Mouse (Mus musculus): Measurements from ENCODE around the gene Svs3b.
"Not testable (repeated sequence)": the region's sequence is repeated elsewhere in the genome, so short reads cannot be mapped to it uniquely, and the experiment has no call there.

Svs3b gene

DNA sequence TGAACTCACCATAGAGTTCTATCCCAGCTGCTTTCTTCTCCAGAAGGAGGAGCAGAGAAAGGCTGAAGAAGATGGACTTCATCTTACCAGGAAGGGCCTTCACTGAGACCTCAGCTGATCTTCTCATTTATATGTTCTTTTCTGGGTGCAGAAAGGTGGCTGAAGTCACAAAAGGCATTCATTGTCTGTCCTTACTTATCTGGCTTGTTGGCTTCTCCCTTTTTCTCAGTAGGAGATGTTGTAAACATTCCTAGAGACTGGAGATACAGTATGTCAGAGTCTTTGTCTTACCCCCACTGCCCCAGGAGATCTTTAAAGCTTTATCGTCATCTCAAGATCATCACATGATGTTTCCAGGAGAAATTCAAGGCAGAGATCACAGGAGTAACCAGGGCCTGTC, at the start of gene Svs3b:
TSS of gene Svs3b (minus strand) at position 101 of the 400 bp plus-strand sequence.
- not testable (repeated sequence) for DNase-seq

DNA sequence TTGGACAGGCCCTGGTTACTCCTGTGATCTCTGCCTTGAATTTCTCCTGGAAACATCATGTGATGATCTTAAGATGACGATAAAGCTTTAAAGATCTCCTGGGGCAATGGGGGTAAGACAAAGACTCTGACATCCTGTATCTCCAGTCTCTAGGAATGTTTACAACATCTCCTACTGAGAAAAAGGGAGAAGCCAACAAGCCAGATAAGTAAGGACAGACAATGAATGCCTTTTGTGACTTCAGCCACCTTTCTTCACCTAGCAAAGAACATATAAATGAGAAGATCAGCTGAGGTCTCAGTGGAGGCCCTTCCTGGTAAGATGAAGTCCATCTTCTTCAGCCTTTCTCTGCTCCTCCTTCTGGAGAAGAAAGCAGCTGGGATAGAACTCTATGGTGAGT, 32.5 kb upstream of the Svs3b start, which contains the start of gene Svs3a:
TSS of gene Svs3a (plus strand) at position 301 of the 400 bp plus-strand sequence.
- DNase-seq, result not testable (repeated sequence)

DNA sequence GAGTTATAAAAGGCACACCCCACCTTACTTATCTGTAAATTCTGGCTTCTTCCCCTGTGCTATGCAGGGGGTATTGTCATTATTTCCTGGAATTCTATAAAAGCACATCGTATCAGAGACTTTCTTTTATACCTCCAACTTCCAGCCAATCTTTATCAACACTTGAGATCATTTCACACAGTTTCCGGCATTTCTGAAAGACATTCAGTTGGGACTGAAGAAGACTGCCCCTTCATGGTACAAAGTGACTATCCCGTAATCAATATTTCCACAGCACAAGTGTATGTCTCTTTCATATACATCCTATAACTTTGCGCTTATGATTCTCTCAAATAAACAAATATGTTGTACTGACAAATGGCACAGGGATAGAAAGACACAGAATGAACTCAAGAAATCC, 21.9 kb upstream of the Svs3b start, which contains the start of gene Svs4:
TSS of gene Svs4 (minus strand) at position 101 of the 400 bp plus-strand sequence.
- DNase-seq, result no peak

DNA sequence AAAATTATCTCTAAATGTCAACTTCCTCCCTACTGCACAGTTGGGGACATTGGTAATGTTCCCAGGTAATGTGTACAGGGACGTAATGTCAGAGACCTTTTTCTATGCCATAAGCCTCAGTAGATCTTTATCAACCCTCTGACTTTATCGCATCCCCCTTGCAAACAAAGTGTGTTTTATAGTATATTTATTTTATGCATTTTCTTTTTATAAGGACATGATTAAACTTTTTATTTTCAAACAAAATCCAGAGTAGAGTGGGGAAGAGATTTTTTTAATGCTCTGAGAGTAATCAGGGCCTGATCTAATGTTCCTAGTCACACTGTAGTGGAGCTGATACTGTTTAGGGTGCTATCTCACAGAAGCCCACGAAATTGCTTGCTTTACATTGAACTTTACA, 18.1 kb downstream of the Svs3b start, which contains the start of gene Svs2:
TSS of gene Svs2 (minus strand) at position 101 of the 400 bp plus-strand sequence.
- no peak for DNase-seq

DNA sequence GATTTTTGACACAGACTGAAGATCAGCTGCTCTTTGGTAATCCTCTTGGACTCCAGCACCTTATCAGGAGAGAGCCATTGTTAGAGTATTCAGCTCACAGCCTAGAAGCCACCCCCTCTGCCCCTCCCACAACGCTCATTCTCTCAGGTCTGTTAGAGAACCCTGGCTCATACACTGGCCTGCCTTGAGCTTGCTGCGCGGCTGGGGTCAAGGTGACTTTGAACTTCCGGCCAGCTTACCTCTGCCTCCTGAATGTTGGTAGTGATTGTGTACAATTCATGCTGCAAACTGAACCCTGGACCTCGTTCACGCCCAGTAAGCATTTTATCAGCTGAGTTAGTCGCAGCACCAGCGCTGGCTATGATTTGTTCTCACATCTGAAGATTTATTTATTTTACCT, 23.8 kb downstream of the Svs3b start:
- DNase-seq, result no peak

DNA sequence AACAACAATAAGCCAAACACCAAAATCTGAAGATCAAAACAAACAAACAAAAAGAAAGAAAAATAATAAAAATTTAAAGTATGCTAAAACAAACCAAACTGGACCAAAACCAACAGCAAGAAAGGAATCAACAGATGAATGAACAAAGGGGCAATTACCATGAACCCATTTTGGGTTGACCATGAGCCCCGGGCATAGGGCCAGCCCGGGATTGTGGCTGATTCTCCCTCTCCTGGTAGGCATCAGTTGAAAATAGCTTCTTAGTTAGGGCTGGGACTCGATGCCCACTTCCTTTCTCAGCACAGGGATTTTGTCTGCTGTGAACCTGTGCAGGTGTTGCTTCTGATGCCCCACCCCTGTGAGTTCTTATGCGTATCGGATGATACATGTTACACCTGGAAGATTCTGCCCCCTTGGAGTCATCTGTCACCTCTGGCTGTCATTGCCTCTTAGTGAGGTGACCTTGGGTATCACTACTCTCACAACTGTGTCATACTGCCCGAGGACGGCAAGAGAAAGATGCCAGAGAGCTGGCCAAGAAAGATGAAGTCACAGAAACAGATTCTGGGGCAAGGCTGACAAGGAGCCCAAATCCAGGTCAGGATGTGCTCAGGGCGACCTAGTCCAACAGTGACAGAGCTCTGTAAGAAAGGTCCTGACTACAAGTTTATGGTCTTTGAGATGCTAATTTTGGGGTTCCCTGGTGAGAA, 27.9 kb downstream of the Svs3b start:
- no peak for DNase-seq

DNA sequence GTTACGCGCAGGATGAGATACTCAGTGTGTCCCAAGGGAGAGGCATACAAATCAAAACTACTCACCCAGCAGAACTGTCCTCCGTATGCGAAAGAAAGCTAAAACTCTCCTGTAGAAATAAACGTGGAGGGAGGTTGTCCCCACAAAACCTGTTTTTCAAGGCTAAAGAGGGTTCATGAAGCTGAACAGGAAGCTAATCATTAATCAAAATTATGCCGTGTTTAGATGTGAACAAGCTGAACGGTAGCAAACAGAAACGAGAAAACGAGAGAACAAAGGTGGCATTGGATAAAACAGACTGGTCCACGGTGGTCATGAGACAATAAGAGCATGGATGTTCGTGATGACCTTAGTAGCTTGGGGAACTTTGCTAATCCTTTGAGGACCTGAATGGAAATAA, 34.9 kb downstream of the Svs3b start, which contains the start of gene Wfdc15b:
TSS of gene Wfdc15b (minus strand) at position 139 of the 400 bp plus-strand sequence.
- no peak for DNase-seq

DNA sequence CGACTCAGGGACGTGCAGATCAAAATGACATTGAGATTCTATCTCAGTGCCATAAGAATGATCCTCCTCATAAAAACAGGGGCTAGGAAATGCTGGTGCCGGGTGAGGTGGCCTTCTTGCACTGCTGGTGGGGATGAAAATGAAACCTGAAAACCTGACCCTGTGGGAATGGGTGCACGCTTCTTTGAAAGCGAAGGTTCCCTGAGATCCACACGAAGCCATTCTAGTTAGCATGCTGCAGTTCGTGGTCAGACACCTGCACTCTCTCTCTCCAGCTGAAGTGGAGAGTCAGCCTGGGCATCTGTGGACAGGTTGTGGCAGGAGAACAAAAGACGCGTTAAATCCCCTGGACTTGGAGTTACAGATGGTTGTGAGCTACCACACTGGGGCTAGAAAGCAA, 37.1 kb downstream of the Svs3b start:
- DNase-seq, result no peak

DNA sequence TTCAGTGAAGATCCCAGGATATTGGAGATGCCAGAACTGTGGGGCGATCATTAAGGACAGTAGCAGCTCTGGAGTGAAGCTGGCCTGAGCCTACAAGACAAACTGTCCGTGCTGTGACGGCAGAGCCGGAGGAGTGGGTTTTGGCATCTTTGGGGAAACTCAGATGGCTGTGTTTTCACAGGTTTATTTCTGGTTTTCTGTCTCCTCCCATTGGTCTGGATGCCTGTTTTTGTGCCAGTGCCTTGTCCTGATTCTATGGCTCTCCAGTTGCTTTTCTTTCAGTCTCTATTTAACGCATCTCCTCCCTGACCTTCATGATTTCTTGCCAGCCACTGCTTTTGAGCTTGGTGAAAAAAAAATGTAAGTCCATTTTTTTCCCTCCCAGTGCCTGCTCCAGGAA, 43.7 kb downstream of the Svs3b start:
- no peak for DNase-seq

DNA sequence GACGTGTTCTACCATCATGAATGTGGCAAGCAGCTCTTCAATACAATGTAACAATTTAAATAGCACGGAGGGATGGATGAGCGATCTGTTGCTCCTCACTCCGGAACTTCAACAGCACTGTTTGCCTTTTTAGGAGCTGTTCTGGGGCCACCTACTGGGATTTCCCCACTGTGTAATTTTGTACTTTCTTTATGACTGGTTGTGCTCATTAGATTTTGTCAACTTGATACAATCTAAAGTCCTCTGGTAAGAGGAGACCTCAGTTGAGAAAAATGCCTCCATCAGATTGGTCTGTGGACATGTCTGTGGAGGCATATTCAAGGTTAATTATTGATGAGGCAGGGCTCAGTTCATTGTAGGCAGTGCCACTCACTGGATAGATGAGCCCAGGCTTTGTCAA, 45.5 kb downstream of the Svs3b start:
- no peak for DNase-seq

DNA sequence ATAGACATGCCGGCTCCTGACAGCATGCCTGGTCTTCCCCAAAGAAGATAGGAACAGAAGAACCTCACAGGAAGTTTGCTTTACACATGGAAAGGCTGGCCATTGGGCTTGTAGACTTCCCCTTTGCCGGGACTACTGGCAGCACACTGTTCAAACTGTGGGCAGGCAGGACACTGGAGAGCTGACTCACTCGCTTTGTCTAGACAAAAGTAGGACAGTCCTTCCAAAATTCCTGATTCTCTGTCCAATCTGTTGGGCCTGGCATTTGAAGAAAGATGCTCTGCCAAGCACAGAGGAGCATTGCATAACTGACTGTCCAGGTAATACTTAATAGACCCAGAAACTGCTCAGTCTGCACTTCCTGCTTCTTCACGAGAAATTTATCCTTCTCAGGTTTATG, 49.8 kb downstream of the Svs3b start:
- DNase-seq, result no peak

DNA sequence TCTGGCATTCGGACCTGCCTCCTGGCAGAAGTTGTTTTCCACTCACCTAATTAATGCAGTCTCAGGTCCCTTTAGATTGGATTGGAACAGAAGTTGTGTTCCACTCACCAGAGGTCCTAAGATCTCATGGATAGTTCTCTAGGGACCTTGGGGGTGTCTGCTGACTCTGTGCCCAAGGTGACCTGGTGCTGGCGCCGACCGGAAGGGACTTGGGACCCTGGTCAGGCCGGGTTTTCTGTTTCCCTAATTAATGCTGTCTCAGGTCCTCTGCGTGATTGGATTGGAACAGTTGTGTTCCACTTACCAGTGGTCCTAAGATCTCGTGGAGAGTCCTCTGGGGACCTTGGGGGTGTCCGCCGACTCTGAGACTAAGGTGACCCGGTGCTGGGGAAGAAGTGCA, 50.4 kb downstream of the Svs3b start:
- DNase-seq, result not testable (repeated sequence)

Measured in layer of hippocampus, adult 9-11 months (tissue).